Mouse (Mus musculus): ENCODE data around the gene Aldh1b1. TPM values are rescaled to one million over a fixed set of nuclear protein-coding genes. Genes with fewer than 3 reads are reported as not detected.

Gene Aldh1b1
- polyA plus RNA-seq (2012; rRNA removed), result 7.6 and 8.6 TPM in 2 replicates

GRCm38 (mm10) chr4:45798964-45799363, at the start of gene Aldh1b1:
Gene Aldh1b1, plus strand, starts transcription at chr4:45799022.
- peak; percentile 31 to 80 for DNase-seq (ENCODE audit: extremely low spot score in 1 of 2, low spot score in 1 of 2)

GRCm38 (mm10) chr4:45749449-45749848, 49.4 kb upstream of the Aldh1b1 start:
- no peak for DNase-seq (ENCODE audit: extremely low spot score in 1 of 2, low spot score in 1 of 2)

GRCm38 (mm10) chr4:45750477-45750876, 48.3 kb upstream of the Aldh1b1 start:
- DNase-seq (ENCODE audit: extremely low spot score in 1 of 2, low spot score in 1 of 2), result no peak

- DNase-seq (ENCODE audit: extremely low spot score in 1 of 2, low spot score in 1 of 2), result no peak
These were observed 45.5 kb upstream of the Aldh1b1 start for GRCm38 (mm10) chr4:45753211-45753809.

- no peak for DNase-seq (ENCODE audit: extremely low spot score in 1 of 2, low spot score in 1 of 2)
These were observed 44.7 kb upstream of the Aldh1b1 start for GRCm38 (mm10) chr4:45754171-45754570.

GRCm38 (mm10) chr4:45755097-45755496, 43.7 kb upstream of the Aldh1b1 start:
- DNase-seq (ENCODE audit: extremely low spot score in 1 of 2, low spot score in 1 of 2), result no peak

- DNase-seq (ENCODE audit: extremely low spot score in 1 of 2, low spot score in 1 of 2), result peak; percentile 50 to 80
These were observed 42.9 kb upstream of the Aldh1b1 start for GRCm38 (mm10) chr4:45755881-45756280.

- DNase-seq (ENCODE audit: extremely low spot score in 1 of 2, low spot score in 1 of 2), result no peak
These were observed 40.9 kb upstream of the Aldh1b1 start for GRCm38 (mm10) chr4:45757941-45758340.

GRCm38 (mm10) chr4:45759411-45759810, 39.4 kb upstream of the Aldh1b1 start:
- no peak for DNase-seq (ENCODE audit: extremely low spot score in 1 of 2, low spot score in 1 of 2)

- DNase-seq (ENCODE audit: extremely low spot score in 1 of 2, low spot score in 1 of 2), result no peak
These were observed 36.2 kb upstream of the Aldh1b1 start for GRCm38 (mm10) chr4:45762600-45762999.

GRCm38 (mm10) chr4:45763288-45764140, 35.3 kb upstream of the Aldh1b1 start:
- DNase-seq (ENCODE audit: extremely low spot score in 1 of 2, low spot score in 1 of 2), result no peak

- peak in 1 of 2 experiments; percentile 39 for DNase-seq (ENCODE audit: extremely low spot score in 1 of 2, low spot score in 1 of 2)
These were observed 34.7 kb upstream of the Aldh1b1 start for GRCm38 (mm10) chr4:45764141-45764494.

- DNase-seq (ENCODE audit: extremely low spot score in 1 of 2, low spot score in 1 of 2), result no peak
These were observed 33.7 kb upstream of the Aldh1b1 start for GRCm38 (mm10) chr4:45765121-45765564.

- no peak for DNase-seq (ENCODE audit: extremely low spot score in 1 of 2, low spot score in 1 of 2)
These were observed 33.1 kb upstream of the Aldh1b1 start for GRCm38 (mm10) chr4:45765565-45766201.

GRCm38 (mm10) chr4:45766774-45767173, 32.0 kb upstream of the Aldh1b1 start:
- no peak for DNase-seq (ENCODE audit: extremely low spot score in 1 of 2, low spot score in 1 of 2)

- DNase-seq (ENCODE audit: extremely low spot score in 1 of 2, low spot score in 1 of 2), result peak in 1 of 2 experiments; percentile 12
These were observed 30.8 kb upstream of the Aldh1b1 start for GRCm38 (mm10) chr4:45767891-45768558.

GRCm38 (mm10) chr4:45769141-45769540, 29.7 kb upstream of the Aldh1b1 start:
- DNase-seq (ENCODE audit: extremely low spot score in 1 of 2, low spot score in 1 of 2), result no peak

GRCm38 (mm10) chr4:45769791-45770637, 28.8 kb upstream of the Aldh1b1 start:
- no peak for DNase-seq (ENCODE audit: extremely low spot score in 1 of 2, low spot score in 1 of 2)

GRCm38 (mm10) chr4:45770638-45771033, 28.2 kb upstream of the Aldh1b1 start:
- DNase-seq (ENCODE audit: extremely low spot score in 1 of 2, low spot score in 1 of 2), result no peak

- no peak for DNase-seq (ENCODE audit: extremely low spot score in 1 of 2, low spot score in 1 of 2)
These were observed 27.6 kb upstream of the Aldh1b1 start for GRCm38 (mm10) chr4:45771173-45771572.
